Mouse (Mus musculus) MEL-GATA-1-ER (cell line): ENCODE results near the gene Clic5.
"Not testable (repeated sequence)": the region's sequence is repeated elsewhere in the genome, so short reads cannot be mapped to it uniquely, and the experiment has no call there.

ENCODE experiments used
- DNase-seq: peaks from one replicate; pipeline ENCODE4 v3.0.0-alpha.2; 2012; ENCODE audit warnings: low read depth; ENCODE audit errors: extremely low read depth

Gene Clic5

DNA sequence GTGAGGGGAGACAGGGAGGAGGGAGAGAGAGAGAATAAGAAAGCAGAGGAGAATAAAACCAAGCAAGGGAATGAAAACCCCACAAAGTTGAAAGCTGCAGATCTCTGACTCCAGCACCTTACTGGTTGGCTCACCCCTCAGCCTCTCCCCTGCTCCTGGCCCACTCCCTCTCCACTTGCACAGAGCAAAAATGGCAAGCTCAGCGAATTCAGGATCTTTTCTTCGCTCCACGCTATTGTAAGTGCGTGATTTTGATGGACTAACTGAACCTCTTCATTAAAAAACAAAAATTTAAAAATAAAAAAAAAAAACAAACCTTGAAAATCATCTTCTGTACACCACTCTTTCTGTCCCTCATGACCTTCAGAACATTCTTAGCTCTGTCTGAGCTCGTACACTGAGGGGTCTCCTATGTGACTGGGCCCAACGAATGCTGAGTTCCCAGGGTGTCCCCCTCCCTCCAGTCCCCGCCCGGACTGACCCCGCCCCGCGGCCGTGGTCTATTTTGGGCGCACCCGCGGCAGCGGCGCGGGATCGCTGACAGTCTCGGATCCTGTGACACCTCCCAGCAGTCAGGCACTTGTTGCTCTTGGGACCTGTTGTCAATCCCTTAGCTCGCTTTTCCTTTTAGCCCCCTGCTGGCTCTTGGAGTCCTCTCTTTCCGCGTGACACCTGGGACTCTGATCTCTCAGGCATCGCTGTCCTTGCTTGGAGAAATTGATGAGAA, at the start of gene Clic5:
Gene Clic5 (plus strand): TSS at position 543 of the 727 bp plus-strand sequence.
- no peak for DNase-seq

DNA sequence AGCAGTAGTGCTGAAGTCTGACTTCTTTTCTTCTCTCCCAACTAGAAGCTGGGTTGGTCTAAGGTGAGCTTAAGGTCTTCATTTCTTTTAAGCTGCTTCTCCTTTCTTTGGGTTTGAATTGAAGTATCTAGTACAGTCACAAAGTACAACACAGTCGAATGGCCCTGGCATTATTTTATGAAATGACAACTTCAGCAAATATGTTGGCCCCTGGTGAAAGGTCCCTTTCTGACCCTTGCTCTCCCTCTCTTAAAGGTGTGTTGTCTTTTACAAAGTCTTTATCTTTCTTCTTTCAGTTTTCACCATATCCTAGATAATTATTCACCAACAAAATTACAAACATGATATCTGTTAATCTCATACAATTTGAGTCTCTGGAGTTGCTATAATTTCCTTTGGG, 42.6 kb upstream of the Clic5 start:
- DNase-seq: no peak

DNA sequence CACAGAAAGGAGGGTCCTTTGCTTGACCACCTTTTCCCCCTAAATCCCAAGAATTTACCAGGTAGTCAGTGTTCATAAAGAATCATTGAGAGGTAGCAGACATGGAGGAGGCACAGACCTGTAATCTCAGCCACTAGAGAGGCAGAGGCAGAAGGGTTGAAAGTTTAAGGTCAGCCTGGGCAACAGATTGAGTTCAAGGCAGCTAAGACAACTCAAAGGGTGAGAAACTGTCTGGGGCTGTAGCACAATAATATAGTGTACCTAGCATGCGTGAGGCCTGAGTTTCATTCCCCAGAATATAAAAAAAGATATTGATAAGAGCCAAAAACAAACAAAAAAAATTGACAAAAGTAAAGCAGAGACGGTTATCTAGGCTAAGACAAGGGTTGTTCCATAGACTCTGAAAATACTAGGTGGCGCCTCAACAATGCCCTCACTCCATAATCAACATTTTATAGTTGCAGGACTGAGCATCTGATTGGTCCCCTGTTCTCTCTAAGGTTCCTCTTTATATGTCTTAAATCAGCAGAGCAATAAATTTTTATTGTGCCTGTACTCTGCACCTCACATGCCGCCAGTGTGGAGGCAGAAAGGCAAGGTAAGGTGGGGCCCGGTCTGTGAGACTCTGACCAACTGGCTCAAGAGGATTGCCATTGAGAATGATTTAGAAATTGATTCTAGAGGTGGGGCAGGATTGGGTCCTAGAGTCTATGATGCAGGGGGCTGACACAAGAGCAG, 40.1 kb upstream of the Clic5 start:
- no peak for DNase-seq

DNA sequence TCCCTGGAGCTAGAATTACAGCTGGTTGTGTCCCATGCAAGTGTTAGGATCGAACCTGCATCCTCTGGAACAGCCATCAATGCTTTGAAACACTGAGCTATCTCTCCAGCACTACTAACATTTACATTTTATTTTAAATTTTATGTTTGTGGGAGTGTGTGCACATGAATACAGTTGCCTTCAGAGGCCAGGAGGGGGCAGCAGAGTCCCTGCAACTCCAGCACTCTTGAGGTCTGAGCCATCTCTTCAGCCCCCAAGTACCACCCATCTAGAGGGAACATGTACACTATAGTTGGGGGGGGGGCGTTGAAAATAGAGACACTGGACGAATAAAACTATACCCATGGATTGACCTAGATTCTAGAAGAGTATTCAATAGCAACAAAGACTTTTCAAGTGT, 37.3 kb upstream of the Clic5 start:
- DNase-seq: no peak

DNA sequence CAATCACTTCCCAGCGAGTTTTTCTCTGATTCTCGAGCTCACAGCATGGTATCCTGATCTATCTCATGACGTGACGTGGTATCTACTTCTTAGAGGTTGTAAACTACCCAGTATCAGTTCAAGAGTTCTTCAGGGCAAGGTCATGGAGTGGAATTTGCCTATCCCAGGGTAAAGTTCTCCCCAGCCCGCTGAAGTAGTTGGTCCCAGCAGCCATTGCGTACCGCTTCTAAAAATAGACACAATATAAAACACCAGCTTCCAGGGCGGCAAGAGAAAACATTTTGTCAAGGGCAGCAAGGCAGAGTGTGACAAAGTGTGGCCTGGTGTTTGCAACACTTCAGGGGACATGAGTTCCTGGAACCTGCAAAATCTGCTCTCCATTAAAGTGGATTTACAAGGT, 36.5 kb upstream of the Clic5 start:
- no peak for DNase-seq

DNA sequence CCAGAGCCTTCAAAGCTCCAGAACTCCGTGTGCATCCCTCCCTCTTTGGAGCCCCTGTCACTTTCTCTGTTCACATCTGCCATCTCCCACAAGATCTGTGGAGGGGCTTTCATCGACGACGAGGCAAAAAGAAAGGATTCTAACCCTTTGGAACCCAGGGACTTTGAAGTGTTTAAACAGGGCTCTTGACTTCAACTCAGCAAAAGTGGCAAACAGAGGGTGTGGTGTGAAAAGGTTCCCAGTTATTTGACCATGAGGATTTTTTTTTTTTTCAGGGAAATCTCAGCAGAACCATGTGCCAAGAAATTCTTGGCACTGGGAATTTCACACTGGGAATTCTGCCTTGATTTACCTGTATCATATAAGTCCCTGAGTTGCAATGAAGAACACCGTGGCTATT, 34.5 kb upstream of the Clic5 start:
- DNase-seq: no peak

DNA sequence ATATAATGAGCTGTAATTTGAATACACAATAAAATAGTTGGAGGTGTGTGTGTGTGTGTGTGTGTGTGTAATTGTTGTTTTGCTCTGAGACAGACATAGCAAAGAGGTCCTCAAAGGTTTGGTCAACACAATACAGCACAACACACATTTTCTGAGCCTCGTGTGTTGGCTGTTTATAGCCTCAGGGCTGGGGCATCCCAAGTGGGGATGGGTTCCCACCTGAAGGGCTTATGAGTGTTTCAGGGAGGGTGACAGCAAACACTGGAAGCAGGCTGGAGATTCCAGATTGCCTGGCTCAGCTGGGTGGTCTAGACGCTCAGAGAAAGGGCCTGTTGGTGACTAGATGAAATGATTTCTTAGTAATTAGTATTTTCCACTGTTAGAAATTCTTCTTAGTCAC, 33.2 kb upstream of the Clic5 start:
- no peak for DNase-seq

DNA sequence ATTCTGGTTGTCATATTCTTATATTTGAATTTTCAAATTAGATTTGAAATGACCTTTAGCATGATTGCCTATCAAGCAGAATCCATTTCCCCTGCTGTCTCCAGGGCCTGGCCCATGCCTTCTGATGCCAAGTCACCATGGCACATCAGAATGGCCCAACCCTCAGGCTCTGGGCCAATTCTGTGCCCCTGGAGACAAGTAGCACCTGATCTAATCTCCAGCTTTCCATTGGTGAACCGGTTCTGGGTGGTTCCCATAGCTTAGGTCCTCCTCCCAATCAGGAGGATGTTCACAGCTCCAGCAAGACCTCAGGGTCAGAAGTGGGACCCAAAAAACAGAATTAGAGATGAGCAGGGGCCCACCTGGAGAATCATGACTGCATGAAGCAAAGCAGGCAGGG, 30.2 kb upstream of the Clic5 start:
- no peak for DNase-seq

DNA sequence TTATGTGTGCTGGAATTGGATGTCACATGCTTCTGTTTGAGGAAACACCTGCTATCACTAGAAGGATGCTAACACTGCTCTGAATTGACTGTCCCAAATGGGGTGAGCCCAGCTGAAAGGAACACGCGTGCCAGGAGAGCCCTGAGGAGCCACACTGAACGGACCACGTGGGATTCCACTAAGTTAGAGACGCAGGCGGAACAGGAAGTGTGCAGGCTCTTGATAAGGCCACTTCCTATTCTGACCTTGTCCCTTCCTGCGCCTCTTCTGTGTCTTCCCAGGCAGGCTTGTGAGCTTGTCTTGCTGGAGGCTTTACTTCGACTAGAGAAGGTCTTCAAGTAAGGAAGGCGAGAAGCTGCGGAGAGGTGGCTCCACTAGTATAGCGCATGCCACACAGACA, 27.9 kb upstream of the Clic5 start:
- peak; percentile 74 for DNase-seq

DNA sequence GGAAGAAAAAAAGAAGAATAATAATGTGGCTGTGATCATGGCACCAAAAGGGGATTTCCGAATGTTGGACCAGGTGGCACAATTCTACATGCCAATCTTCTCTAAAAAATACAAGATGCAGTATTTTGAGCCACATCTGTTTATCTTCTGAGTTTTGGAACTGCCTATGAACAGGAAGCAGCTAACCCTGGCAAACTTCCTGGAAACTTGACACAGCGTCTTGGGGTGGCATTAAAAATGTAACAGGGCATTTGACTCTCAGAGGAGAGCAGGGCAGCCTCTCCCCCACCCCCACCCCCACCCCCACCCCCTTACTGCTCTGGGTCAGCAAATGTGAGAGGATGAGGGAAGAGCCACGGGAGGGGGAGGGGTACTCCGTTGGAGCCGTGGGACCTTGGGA, 25.9 kb upstream of the Clic5 start:
- DNase-seq: peak; percentile 10

DNA sequence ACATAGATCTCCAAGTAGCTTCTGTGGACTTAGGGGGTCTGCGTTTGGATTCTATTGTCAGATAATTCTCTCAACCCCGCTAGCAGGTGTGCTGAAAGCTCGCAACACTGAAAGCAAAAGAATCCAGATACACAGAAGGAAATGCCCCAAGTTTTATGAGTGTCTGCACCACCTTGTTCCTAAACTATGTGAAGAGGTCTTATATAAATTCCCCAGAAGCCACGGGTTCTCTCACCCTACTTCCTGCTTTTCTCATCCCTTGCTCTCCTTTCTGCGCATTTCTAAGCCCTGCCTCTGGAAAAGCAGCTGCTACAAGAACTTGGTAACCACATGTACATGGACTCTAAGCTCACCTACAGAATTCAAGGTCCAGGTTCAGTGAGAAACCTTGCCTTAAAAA, 25.4 kb upstream of the Clic5 start:
- DNase-seq: no peak

DNA sequence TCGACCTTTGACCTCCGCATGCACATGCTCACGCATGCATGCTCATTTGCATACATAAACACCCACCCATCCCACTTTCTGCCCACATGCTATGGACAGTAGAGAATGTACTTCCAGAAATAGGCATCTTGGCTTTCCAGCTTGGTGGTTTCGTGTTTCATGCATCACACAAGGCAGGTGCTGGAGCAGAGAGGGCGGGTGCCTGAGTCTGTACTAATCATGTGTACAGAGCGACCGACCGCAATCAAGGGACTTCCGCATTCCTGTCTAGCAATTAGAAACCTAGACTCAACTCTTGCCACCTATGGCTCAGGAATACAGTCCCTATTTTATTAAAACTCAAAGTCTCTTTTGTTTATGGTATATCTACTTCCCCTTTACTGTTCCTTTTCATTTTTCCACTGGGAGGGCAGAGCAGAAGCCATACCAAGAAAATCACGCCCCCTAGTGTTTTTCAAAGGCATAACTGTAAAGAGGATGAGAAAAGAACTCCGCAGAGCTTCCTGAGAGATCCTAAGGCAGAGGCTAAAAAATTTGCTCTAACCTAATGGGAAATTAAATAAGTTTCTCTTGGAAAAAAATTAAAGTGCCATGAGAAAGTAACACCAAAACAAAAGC, 22.5 kb upstream of the Clic5 start:
- peak; percentile 83 for DNase-seq

DNA sequence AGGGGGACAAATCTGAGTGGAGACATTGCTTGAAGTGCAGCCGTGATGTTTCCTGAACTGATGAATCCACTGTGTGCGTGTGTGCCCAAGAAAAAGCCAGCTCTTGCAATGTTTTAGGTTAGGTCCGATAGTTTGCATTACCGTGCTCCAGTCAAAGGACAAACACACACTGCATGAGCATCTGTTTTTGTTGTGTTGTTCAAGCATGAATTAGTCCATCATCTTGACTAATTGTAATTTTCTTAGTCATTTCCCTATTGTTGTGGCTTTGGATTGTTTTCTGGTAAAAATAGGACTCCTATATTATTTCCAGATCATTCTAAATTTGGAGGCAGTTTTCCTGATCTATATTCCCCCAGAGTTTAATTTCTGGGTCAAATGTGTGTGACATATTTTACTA, 18.7 kb upstream of the Clic5 start:
- no peak for DNase-seq

DNA sequence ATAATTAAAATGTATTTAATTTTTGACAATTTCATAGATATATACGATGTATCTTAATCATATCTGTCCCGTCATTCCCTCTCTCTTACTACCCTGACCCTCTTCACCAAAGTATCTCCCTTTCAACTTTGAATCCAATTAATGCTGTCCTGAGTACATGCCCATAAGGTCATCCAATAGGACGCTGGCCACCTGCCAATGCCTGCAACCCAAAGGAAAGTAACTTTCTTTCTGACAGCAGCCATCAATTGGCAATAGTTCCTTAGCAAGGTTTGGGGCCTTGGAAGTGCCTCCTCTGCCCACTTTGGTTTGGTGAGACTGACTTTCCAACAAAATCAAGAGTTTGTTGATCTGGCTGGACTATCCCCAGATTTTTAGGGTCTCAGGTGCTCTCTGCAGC, 18.1 kb upstream of the Clic5 start:
- DNase-seq: no peak

DNA sequence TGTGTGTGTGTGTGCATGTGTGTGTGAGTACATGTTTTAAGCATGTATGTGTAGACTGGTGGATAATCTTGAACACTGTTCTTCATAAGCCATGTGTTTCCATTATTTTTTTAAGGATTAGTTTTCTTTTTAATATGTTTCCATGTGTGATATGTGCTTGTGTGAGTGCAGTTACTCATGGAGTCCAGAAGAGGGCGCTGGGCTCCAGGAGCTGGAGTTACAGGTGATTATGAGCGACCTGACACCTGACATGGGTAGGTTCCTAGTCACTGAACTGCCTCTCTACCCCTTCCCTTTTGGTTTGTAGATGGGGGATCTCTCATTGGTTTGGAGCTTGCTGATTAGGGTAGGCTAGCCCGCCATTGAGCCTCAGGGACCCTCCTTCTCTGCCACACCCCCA, 16.5 kb upstream of the Clic5 start:
- no peak for DNase-seq

DNA sequence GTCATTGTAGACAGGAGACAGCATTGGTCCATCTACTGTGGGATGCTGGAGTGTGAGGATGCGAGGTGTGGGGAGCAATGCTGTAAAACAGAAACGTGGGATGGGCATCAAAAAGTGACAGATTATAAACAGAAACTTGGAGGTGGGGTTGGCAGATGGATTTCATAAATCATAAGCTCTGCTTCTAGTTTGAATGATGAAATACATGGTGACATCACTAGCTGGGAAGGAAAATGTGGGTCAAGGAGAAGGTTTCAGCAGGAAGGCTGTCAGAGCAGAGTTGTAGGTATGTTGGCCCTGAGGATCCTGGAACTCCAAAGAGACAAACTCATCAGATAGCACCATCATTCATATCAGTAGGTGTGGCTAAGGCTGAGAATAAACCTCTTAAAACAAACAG, 15.0 kb upstream of the Clic5 start:
- no peak for DNase-seq

DNA sequence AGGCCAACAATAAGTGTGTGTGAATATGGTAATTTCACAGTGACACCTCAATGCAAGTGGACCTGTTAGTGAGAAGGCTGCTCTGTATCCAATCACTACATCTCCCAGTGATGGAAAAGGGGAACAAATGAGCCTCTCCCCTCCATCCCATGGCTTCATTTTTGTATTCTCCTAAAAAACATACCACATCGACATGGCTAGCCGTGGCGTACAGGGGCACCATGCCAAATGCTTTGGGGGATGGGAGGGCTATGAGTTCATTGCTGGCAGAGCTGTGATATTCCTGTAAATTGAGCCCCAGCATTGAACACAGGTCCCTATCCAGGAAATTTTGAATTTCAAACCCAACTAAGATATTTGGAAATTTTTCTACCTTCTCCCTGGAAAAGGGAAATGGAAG, 11.1 kb upstream of the Clic5 start:
- DNase-seq: no peak

DNA sequence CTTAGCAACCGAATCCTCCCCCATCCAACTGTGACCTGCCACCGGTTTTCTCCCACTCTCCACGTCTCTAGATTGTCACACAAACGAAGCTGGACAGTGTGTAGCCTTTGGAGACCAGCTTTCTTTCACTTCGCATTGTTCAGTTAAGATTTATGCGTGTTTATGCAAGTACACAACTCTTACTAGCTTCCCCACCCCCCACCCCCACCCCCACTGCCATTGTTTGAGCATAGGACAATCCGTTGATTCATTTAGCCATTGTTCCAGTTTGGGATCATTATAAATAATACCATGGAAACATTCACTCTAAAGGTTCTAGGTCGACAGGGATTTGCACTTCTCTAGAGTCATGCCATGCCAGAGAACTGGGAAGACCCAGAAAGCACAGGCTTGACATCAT, 7.0 kb upstream of the Clic5 start:
- no peak for DNase-seq

DNA sequence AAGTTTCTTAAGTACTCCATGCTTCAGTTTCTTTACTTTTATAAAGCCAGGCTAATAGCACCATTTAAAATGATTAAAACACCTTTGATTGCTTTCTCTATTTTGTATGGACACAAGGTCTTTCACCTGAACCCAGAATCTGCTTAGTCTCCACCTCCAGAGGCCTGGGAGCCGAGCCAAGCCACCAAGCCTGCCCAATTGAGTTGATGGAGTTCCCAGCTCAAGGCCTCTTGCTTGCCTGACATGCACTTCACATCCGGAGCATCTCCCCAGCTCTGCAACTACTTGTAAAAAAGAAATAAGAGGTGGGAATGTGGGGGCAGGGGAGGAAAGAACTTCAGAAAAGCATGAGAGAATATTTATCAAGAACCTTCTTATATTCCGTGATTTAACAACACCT, 1.5 kb upstream of the Clic5 start:
- DNase-seq: no peak

DNA sequence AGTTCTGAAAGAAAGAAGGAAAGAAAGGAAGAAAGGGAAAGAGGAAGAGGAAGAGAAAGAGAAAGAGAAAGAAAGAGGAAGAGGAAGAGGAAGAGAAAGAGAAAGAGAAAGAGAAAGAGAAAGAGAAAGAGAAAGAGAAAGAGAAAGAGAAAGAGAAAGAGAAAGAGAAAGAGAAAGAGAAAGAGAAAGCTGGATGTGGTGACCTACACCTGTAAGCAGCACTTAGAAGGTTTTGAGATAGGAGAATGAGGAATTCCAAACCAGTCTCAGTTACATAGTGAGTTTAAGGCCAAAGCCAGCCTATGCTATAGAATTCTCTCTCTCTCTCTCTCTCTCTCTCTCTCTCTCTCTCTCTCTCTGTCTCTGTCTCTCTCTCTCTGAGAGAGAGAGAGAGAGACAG, 847 bp upstream of the Clic5 start:
- DNase-seq: not testable (repeated sequence)

DNA sequence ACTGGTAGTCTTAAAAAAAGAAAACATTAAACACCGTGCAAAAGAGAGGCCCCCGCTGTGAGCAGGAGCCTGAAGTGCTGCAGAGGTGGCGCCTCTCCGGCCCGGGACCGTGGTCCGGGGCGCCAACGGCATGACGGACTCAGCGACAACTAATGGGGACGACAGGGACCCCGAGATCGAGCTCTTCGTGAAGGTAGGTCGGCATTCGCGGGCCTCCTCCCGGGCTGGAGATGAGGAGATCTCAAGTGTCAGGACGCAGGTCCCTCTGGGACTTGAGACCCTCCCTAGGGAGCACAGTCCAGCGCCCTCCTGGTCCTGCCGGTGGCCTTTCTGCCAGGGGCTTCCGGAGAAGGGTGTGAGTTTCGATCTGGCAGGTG, 373 bp downstream of the Clic5 start:
- no peak for DNase-seq

DNA sequence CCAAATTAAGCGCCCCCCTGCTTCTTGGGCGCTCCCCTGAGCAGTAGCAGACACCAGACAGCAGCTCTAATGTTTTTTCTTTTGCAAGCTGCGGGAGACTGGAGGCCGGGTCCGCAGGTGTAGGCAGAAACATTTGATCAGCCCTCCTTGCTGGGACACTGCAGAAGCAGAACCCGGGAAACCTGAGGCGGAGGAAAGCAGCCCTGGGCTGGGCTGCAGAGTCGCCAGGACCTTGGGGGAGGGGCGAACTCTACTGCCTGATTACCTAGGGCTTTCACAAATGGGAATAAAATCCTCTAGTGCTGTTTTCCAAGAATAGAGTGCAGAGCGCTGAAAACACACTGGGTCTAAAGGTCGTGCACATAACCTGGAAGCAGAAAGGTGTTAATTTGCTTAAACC, 1.3 kb downstream of the Clic5 start:
- DNase-seq: no peak

DNA sequence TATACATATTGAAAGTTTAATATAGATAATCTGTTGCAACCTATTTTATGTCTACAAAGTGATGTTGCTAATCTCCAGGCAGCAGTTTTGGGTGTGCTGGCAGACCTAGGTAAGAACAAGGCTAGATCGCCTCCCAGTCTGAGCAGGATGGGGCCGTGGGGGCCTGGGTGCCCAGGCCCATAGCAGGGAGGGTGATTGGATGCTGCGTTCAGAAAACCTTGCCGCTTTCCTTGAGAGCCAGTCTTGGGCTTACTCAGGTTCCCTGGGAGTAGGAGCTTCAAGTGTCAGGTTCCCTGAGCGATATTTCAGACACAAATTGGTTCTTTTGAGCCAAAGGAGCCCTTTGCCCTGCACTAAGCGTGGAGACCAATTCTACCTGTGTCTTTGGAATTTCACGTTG, 1.9 kb downstream of the Clic5 start:
- DNase-seq: no peak
